Mouse (Mus musculus) testis, adult 2 months (tissue): ENCODE measurements around the gene Smg6.

Experiments used
- CTCF ChIP-seq: fragments of 200-500 bp; IDR thresholded peaks from 2 replicates; pipeline ENCODE4 v1.5.1; 2012; ENCODE audit warnings: low read depth, mild to moderate bottlenecking, inconsistent platforms, low read length, moderate library complexity; ENCODE audit not compliant: control insufficient read depth, insufficient read depth, insufficient replicate concordance
- POLR2A ChIP-seq: fragments of 200-500 bp; IDR thresholded peaks from 2 replicates; pipeline ENCODE4 v1.6.1; 2012; ENCODE audit warnings: low read depth, mild to moderate bottlenecking, inconsistent platforms, low read length, moderate library complexity; ENCODE audit not compliant: control insufficient read depth

DNA sequence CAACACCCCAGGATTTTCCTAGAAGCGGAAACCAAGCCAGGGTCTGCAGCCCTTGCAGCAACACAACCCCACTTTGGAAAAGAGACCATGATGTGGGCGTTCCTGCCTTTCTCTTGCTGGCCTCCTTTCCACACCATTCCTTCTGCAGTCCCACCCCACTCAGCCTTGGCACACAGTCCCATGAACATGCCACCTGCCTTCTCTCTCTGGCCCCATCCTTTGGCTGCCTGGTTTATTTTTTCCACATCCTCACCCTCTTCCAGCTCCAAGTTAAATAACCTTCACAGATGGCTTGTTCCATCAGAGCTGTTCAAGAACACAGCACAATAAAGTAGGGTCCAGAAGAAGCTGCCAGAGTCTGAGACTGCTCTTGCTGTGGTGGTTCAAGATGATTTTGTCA is 193.7 kb downstream of the Smg6 start:
- TF ChIP-seq POLR2A (no peak), CTCF (no peak)
